Mouse (Mus musculus) small intestine, adult 2 months (tissue): Measurements from ENCODE around the gene Nudt14. TPM values are rescaled to one million over a fixed set of nuclear protein-coding genes. Genes with fewer than 3 reads are reported as not detected.

Experiments used
- H3K27ac ChIP-seq: fragments of 200-500 bp; 2 replicates; pipeline ENCODE4 v1.5.1; 2012; ENCODE audit warnings: low read depth, low read length, control low read depth, inconsistent platforms; ENCODE audit not compliant: insufficient read depth
- H3K27me3 ChIP-seq: fragments of 200-500 bp; 2 replicates; pipeline ENCODE4 v1.6.1; 2012; ENCODE audit warnings: mild to moderate bottlenecking, moderate library complexity, low read length, inconsistent platforms; ENCODE audit not compliant: control insufficient read depth, insufficient read depth
- H3K36me3 ChIP-seq: fragments of 200-500 bp; 2 replicates; pipeline ENCODE4 v1.6.1; 2012; ENCODE audit warnings: mild to moderate bottlenecking, low read length, control low read depth, inconsistent platforms; ENCODE audit not compliant: control insufficient read depth, insufficient read depth
- H3K4me1 ChIP-seq: fragments of 200-500 bp; 2 replicates; pipeline ENCODE4 v1.6.1; 2012; ENCODE audit warnings: low read length, inconsistent platforms, mixed read lengths; ENCODE audit not compliant: control insufficient read depth, insufficient read depth, insufficient read length
- H3K4me3 ChIP-seq: fragments of 200-500 bp; 2 replicates; pipeline ENCODE4 v1.5.1; 2012; ENCODE audit warnings: low read depth, mild to moderate bottlenecking, control low read depth, inconsistent platforms, low read length, moderate library complexity
- CTCF ChIP-seq: fragments of 200-500 bp; IDR thresholded peaks from 2 replicates; pipeline ENCODE4 v1.5.1; 2012; ENCODE audit warnings: low read depth, mild to moderate bottlenecking, control low read depth, inconsistent platforms, low read length, moderate library complexity, mixed read lengths; ENCODE audit not compliant: insufficient replicate concordance, insufficient read length; ENCODE audit errors: extremely low read depth
- POLR2A ChIP-seq: fragments of 200-500 bp; IDR thresholded peaks from 2 replicates; pipeline ENCODE4 v1.6.1; 2012; ENCODE audit warnings: low read depth, mild to moderate bottlenecking, control low read depth, inconsistent platforms, low read length, moderate library complexity
- WGBS: fragments of 180-500 bp; shearing (Covaris S2); methylation state at CpG from one replicate; pipeline ENCODE4 v1.1.7; 2018; 5-methylcytosine and 5-hydroxymethylcytosine counted together
- polyA plus RNA-seq: library from polyadenylated mRNA; depleted of rRNA; stranded (reverse); fragments of >200 nt; gene quantifications from 2 replicates; pipeline ENCODE4 v1.2.3, GENCODE M21; 2012

The Nudt14 gene
- polyA plus RNA-seq, 1 experiment = 42.4 TPM

- 83% methylated on average over 8 of the region's 8 CpGs for WGBS
- Histone ChIP-seq H3K4me3 (no peak overlapping the region), H3K4me1 (peaks cover 2% of the 10 kb centered on the region; the same call in 1 of the 2 replicates), H3K36me3 (peaks cover 44% of the 10 kb centered on the region), H3K27me3 (no peaks in the 10 kb centered on the region), H3K27ac (no peak overlapping the region)
- TF ChIP-seq POLR2A (no peak), CTCF (no peak)
These were observed 17.5 kb upstream of the Nudt14 start for GRCm38 (mm10) chr12:112959421-112959820.

GRCm38 (mm10) chr12:112958303-112958702 is 16.4 kb upstream of the Nudt14 start:
- H3K27ac ChIP-seq = no peak overlapping the region
- no peak overlapping the region for H3K4me3 ChIP-seq
- peaks cover 34% of the 10 kb centered on the region for H3K36me3 ChIP-seq
- no peaks in the 10 kb centered on the region for H3K27me3 ChIP-seq
- TF ChIP-seq CTCF (0 out of 2 replicates have a peak, but pooled peaks have one; percentile 36), POLR2A (no peak)
- 33% methylated on average over 4 of the region's 4 CpGs for WGBS
- H3K4me1 ChIP-seq = peaks cover 5% of the 10 kb centered on the region

GRCm38 (mm10) chr12:112955800-112956199 is 13.9 kb upstream of the Nudt14 start:
- TF ChIP-seq CTCF (peak; percentile 83; the same call in 1 of the 2 replicates), POLR2A (no peak)
- no peaks in the 10 kb centered on the region for H3K27me3 ChIP-seq
- no peak overlapping the region for H3K4me3 ChIP-seq
- H3K36me3 ChIP-seq = peaks cover 9% of the 10 kb centered on the region; the same call in 1 of the 2 replicates
- 30% methylated on average over 4 of the region's 4 CpGs for WGBS
- peaks cover 23% of the 10 kb centered on the region for H3K4me1 ChIP-seq
- no peak overlapping the region for H3K27ac ChIP-seq

- Histone ChIP-seq H3K4me3 (no peak overlapping the region), H3K27me3 (0 out of 2 replicates have a peak, but pooled peaks cover 6% of the 10 kb centered on the region), H3K36me3 (no peaks in the 10 kb centered on the region), H3K4me1 (peaks cover 28% of the 10 kb centered on the region), H3K27ac (peak overlapping the region; percentile 34)
- WGBS = 56% methylated on average over 3 of the region's 3 CpGs
- no peak for TF ChIP-seq CTCF
- TF ChIP-seq POLR2A = no peak
These were observed 11.1 kb upstream of the Nudt14 start for GRCm38 (mm10) chr12:112952926-112953565.

- peak overlapping the region; percentile 34 for H3K27ac ChIP-seq
- no peaks in the 10 kb centered on the region for H3K36me3 ChIP-seq
- H3K4me1 ChIP-seq = peaks cover 28% of the 10 kb centered on the region
- H3K27me3 ChIP-seq = 0 out of 2 replicates have a peak, but pooled peaks cover 6% of the 10 kb centered on the region
- no peak overlapping the region for H3K4me3 ChIP-seq
- TF ChIP-seq CTCF = no peak
- no peak for TF ChIP-seq POLR2A
- 19% methylated on average over 8 of the region's 8 CpGs for WGBS
These were observed 10.5 kb upstream of the Nudt14 start for GRCm38 (mm10) chr12:112952433-112952832.

GRCm38 (mm10) chr12:112951150-112951842 is 9.4 kb upstream of the Nudt14 start:
- WGBS = 29% methylated on average over 7 of the region's 7 CpGs
- TF ChIP-seq POLR2A (no peak), CTCF (no peak)
- Histone ChIP-seq H3K36me3 (no peaks in the 10 kb centered on the region), H3K27ac (no peak overlapping the region), H3K27me3 (0 out of 2 replicates have a peak, but pooled peaks cover 6% of the 10 kb centered on the region), H3K4me3 (no peak overlapping the region), H3K4me1 (peaks cover 28% of the 10 kb centered on the region)

- TF ChIP-seq CTCF (no peak), POLR2A (no peak)
- peak overlapping the region; percentile 67 for H3K4me3 ChIP-seq
- 12% methylated on average over 6 of the region's 6 CpGs for WGBS
- H3K27me3 ChIP-seq = 0 out of 2 replicates have a peak, but pooled peaks cover 6% of the 10 kb centered on the region
- no peaks in the 10 kb centered on the region for H3K36me3 ChIP-seq
- H3K4me1 ChIP-seq = peaks cover 28% of the 10 kb centered on the region
- no peak overlapping the region for H3K27ac ChIP-seq
These were observed 8.8 kb upstream of the Nudt14 start for GRCm38 (mm10) chr12:112950761-112951129.
